Mouse (Mus musculus) spleen, adult 2 months (tissue): ENCODE results near the gene Nck2.

Experiments
- CTCF ChIP-seq: fragments of 200-500 bp; IDR thresholded peaks from 2 replicates; pipeline ENCODE4 v1.5.1; 2011; ENCODE audit warnings: mild to moderate bottlenecking, inconsistent platforms; ENCODE audit not compliant: insufficient read depth, insufficient read length, insufficient replicate concordance; ENCODE audit errors: extremely low read depth
- POLR2A ChIP-seq: fragments of 200-500 bp; IDR thresholded peaks from 2 replicates; pipeline ENCODE4 v1.6.1; 2011; ENCODE audit warnings: low read depth, low read length, inconsistent platforms

DNA sequence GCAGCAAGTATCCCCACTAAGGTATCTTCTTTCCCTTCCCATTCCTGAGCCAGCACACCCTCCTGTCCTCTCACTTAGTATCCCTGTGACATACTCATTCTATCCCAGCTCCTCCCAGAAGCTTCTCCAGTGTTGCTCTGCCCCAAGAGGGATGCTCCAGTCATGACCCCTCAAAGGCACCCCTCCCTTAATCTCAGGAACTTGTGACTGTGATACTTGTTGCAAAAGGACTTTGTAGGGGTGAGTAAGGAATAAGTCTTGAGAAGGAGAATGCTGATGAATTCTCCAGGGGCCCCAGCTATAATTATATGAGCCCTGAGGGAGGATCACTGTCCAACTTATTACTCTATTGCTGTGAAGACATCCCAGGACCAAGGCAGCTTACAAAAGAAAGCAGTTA lies 7.8 kb upstream of the Nck2 start:
- TF ChIP-seq CTCF (no peak), POLR2A (no peak)
